ENCODE assay signal across 10 mouse cellular contexts in genomic region chr9:61309768-61310493, GRCm38 (mm10).
DNase-seq lines count a peak whose midpoint lies in the region; ATAC-seq lines count a peak whose summit lies in the region.
"Had no signal": no experiment of that assay in that cellular context is flagged by ENCODE, and none has a peak within 500 bp of the region (broad histone marks: within the 10 kb centered on the region; RNA-seq: fewer than 3 reads in every experiment).

No protein-coding gene starts in this region.

- 67% methylated on average over 8 of the region's 8 CpGs for WGBS in liver, embryonic 11.5 days
- 75% methylated on average over 8 of the region's 8 CpGs for WGBS in intestine, embryonic 15.5 days

- H3K9ac ChIP-seq in liver, embryonic 11.5 days (ENCODE audit: low read depth, low read length), result no peak overlapping the region
- H3K9ac ChIP-seq in intestine, embryonic 15.5 days, result no peak overlapping the region
- H3K9ac ChIP-seq: hindbrain, embryonic 15.5 days had no signal

- intact Hi-C loops in heart, postnatal 25 days (cut with DNase I), result no loop called here
- intact Hi-C loops in gastrocnemius, postnatal 36 days (cut with DNase I), result loop anchor here (5.0 kb wide), 1 partner anchor 347 kb away; no protein-coding TSS in a partner anchor

- DNase-seq in heart, postnatal 25 days (ENCODE audit: low spot score), result peak; percentile 27
- no peak for DNase-seq in heart, adult 11 months
- DNase-seq in ovary, postnatal 36 days (ENCODE audit: low spot score), result peak; percentile 38
- DNase-seq in ovary, postnatal 10 days (ENCODE audit: low spot score), result no peak
- peak; percentile 46 to 53 for DNase-seq in gastrocnemius, postnatal 36 days
- peak; percentile 54 for DNase-seq in skeletal muscle tissue, adult 2 months (ENCODE audit: low read depth, low spot score)
- DNase-seq in liver, embryonic 11.5 days (ENCODE audit: low spot score), result no peak
- DNase-seq: thymus, adult 2 months had no signal

- H3K27me3 ChIP-seq in liver, embryonic 11.5 days (replicated peaks; ENCODE audit: control insufficient read depth, insufficient read depth, low read length), result peaks cover 21% of the 10 kb centered on the region
- peaks cover 6% of the 10 kb centered on the region for H3K27me3 ChIP-seq in intestine, embryonic 15.5 days (replicated peaks)
- H3K27me3 ChIP-seq: hindbrain, embryonic 15.5 days had no signal

- no peak overlapping the region for H3K4me3 ChIP-seq in liver, embryonic 11.5 days (ENCODE audit: low read depth, low read length)
- H3K4me3 ChIP-seq in intestine, embryonic 15.5 days (replicated peaks), result no peak overlapping the region
- H3K4me3 ChIP-seq: hindbrain, embryonic 15.5 days had no signal

- ATAC-seq in liver, embryonic 11.5 days (replicated peaks; ENCODE audit: low FRiP score), result no peak
- ATAC-seq in intestine, embryonic 15.5 days, result no peak

- peaks cover 14% of the 10 kb centered on the region for H3K4me1 ChIP-seq in liver, embryonic 11.5 days (replicated peaks; ENCODE audit: control insufficient read depth, insufficient read depth, low read length)
- peaks cover 14% of the 10 kb centered on the region for H3K4me1 ChIP-seq in intestine, embryonic 15.5 days (replicated peaks)

- no peaks in the 10 kb centered on the region for H3K9me3 ChIP-seq in liver, embryonic 11.5 days (ENCODE audit: control insufficient read depth, low read length)
- no peaks in the 10 kb centered on the region for H3K9me3 ChIP-seq in intestine, embryonic 15.5 days
- H3K9me3 ChIP-seq: hindbrain, embryonic 15.5 days had no signal

- H3K36me3 ChIP-seq in liver, embryonic 11.5 days (ENCODE audit: control insufficient read depth, insufficient read depth, low read length), result no peaks in the 10 kb centered on the region
- no peaks in the 10 kb centered on the region for H3K36me3 ChIP-seq in intestine, embryonic 15.5 days
- H3K36me3 ChIP-seq: hindbrain, embryonic 15.5 days had no signal

- no peak overlapping the region for H3K27ac ChIP-seq in liver, embryonic 11.5 days (ENCODE audit: low read depth, low read length)
- H3K27ac ChIP-seq in intestine, embryonic 15.5 days, result no peak overlapping the region
- H3K27ac ChIP-seq: hindbrain, embryonic 15.5 days had no signal

- H3K4me2 ChIP-seq in liver, embryonic 11.5 days, result no peak overlapping the region
- H3K4me2 ChIP-seq in intestine, embryonic 15.5 days (replicated peaks), result no peak overlapping the region
- H3K4me2 ChIP-seq: hindbrain, embryonic 15.5 days had no signal

Comparison
In these comparisons a context has a peak if more than half of its experiments do, and no peak if none do; other contexts are left out.
1. DNase-seq: peak in heart, postnatal 25 days (single experiment), ovary, postnatal 36 days (single experiment), gastrocnemius, postnatal 36 days (2 of 2) and skeletal muscle tissue, adult 2 months (single experiment); none in heart, adult 11 months (single experiment), ovary, postnatal 10 days (single experiment) and liver, embryonic 11.5 days (single experiment).